Mouse (Mus musculus) embryo, embryonic 9.5 days (tissue): ENCODE results near the gene Gm12258.
A peak's percentile ranks its signal among the peaks of the same experiment; 100 is the strongest.
"Not testable (repeated sequence)": the region's sequence is repeated elsewhere in the genome, so short reads cannot be mapped to it uniquely, and the experiment has no call there.

ENCODE experiments used
- DNase-seq: peaks from one replicate; pipeline ENCODE4 v3.0.0-alpha.2; 2017; ENCODE audit errors: extremely low spot score

The Gm12258 gene

DNA sequence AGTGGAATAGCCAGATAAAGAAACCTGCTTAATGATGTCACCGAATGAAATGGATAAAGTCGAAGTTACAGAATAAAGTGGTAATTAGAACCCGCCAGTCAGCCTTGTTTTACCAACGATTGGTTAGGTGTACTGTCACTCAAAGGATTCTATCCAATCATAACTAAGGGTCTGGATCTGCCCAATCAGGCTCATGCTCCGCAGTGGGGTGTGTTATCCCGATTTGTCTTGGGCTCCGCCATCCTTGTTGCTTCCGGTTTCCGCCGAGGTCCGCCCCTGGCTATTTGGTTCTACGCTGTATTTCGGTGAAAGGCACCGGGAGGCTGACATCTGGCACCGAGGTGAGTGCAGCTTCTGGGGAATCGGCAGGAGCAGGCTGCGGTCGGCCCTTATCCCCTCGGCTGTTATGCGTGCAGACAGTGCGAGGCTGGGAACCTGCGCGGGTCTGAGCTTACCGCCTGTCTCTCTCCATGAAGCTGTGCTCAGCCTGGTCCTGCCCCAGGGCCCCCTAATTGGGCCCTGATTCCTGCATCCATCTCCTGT is at the start of gene Gm12258:
Gm12258 (plus strand) TSS at position 240 of the 543 bp plus-strand sequence.
- peak; percentile 98 for DNase-seq

DNA sequence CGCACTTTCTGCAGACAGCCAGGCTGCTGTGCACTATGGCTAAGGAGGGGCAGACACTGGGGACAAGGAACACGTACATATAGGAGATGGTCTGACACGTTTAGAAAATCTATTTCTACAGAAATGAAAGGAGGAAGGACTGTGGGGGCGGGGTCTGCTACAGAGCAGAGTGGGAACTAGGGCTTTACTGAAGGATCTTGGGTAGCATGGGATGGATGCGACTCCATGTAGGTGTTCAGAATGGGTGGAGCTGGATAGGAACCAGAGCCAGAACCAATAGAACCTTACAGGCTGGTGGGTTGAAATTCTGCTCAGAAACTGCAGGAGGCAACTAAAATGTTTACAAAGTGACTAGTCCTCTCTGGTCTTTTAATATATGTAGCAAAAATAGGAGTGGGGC is 47.2 kb upstream of the Gm12258 start:
- no peak for DNase-seq

DNA sequence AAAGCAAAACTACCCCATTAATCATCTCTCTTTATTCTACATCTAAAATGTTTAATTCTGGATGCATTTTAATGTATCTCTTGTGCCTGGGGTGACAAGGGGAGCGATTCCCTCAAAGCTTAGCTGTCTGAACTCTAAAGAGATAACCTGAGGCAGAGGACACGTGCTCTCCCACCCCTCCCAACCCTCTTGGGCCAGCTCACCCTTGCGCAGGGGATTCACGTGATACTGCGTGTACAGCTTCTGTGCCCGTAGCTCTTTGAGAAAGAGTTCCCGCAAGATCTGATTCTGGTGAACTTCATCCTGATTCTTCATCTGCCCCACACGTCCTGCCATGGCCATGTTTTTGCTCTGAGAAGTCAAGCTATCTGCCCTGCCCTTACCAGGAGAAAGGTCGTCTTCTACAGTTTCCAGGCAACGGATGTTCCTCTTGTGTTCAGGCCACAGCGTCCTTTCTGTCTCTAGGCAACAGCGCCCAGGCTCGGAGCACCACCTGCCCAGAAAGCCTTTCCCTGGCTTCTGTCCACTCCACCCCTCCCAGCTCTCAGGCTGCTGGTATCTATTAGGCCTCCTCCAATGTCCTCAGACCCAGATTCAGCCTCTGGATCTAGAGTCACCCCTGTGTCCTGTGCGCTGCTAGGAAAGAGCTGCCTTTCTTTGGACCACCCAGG is 45.3 kb upstream of the Gm12258 start, which contains the start of gene Fam183b:
Fam183b (minus strand) TSS at position 403 of the 671 bp plus-strand sequence.
- peak; percentile 45 for DNase-seq

DNA sequence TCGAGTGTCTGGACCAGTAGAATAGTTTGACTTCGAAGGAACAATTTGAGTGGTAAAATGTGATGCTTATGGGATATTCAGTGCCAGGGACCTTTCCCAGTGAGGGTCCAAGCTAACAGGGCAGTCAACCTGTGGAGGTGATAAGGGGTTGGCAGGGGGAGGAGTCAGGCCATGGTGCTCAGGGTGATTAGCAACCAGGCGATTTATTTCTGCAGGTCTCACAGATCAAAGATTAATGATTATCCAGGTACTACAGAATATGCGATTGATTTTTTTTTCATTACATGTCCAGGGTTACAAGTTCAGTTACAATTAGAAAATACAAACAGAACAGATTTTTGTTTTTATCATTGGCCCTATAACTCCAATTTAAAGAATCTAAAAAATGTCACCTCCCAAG is 43.1 kb upstream of the Gm12258 start:
- DNase-seq: no peak

- no peak for DNase-seq
Observed at GRCm38 (mm10) chr11:58804393-58804792, 42.6 kb upstream of the Gm12258 start.

GRCm38 (mm10) chr11:58812001-58812400 is 35.0 kb upstream of the Gm12258 start:
- DNase-seq: no peak

- DNase-seq: not testable (repeated sequence)
Observed at GRCm38 (mm10) chr11:58814700-58815099, 32.3 kb upstream of the Gm12258 start, which contains the start of gene Olfr313. Olfr313 (plus strand) TSS chr11:58815000.

DNA sequence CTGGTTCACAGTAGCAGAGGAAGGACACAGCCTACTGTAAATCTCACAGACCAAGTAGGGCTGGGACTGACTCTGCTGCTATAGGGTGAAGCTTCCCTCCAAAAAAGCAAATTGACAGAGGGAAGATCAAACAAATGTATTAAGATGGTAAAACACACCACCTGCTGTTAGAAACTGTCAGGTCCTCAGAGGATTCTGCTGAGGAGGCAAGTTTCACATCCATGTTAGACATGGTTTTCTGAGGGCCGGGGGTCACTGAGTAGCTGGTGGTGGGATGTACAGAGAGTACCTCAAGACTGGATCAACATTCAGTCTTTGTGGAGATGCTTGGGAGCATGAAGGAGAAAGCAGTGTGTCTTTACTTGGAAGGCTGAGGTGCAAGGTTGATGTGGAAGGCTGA is 31.3 kb upstream of the Gm12258 start:
- DNase-seq: no peak

- DNase-seq: not testable (repeated sequence)
Observed at GRCm38 (mm10) chr11:58828937-58829336, 18.0 kb upstream of the Gm12258 start, which contains the start of gene Olfr312. Olfr312 (plus strand) TSS chr11:58829237.

DNA sequence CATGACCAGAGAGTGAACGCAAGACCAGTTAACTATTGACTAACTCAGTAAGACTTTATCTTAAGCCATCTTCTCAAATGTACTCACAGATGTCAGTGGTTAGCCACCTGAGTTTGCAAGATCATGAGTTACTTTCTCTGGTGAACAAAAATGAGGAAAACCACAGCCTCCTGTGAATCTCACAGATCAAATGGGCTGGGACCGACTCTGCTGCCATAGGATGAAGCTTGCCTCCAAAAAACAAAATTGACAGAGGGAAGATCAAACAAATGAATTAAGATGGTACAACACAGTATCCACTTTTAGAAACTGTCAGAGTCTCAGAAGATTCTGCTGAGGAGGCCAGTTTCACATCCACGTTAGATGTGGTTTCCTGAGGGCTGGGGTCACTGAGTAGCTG is 17.2 kb upstream of the Gm12258 start:
- no peak for DNase-seq

- not testable (repeated sequence) for DNase-seq
Observed at GRCm38 (mm10) chr11:58832541-58832940, 14.4 kb upstream of the Gm12258 start.

DNA sequence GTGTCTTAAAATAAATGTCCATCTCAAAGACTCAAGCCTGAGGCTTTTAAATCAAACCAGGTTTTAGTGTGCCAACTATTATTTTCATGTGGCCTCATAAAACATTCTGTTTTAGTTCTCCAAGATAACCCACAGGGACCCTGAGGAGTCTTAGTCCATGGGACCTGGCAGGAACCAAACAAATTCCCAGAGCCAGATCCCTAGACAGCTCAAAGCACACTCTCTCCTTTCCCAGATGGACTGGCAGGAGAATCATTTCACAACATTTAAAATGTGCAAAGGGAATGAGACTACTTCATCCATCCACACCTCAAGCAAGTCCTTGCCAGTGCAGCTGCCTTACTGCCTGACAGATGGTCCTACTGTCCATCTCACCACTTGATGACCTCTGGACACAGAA is 8.0 kb upstream of the Gm12258 start, which contains the start of gene Olfr311:
Olfr311 (plus strand) TSS at position 301 of the 400 bp plus-strand sequence.
- DNase-seq: not testable (repeated sequence)

DNA sequence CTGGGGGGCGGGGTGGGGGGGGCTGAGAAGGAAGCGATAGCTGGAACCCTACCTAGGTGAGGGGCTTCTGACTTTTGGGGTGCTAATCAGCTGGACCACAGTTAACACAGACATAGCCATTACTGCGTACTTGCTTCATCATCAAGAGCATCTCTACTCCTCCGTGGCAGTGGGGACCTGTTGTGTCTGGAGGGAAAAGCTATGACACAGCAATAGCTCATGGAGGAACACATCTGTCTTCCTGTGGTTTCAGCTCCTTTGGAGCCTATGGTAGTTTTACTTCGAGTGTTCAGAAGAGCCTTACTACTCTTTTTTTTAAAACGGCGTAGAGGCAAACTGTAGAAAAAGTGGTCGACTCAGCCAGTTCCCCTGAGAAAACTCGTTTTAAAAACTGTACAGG is 678 bp downstream of the Gm12258 start:
- no peak for DNase-seq

DNA sequence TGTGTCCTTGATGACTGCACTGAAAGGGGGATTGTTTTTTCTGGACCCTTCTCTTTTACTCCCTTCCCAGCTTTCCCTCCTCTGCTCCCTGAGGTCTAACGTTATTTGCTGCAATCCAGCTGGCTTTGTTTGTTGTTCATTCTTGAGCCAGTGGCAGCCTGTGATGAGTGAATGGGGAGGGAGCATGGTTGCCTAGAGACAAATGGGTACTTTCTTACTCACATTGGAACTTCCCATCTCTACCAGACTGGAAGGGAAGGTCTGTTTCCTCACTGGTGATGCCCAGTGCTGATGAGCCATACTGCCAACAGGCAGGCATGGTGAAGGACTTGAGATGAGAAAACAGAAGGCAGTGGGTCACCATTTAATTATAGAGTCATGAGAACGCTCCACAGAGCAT is 2.8 kb downstream of the Gm12258 start:
- DNase-seq: no peak

DNA sequence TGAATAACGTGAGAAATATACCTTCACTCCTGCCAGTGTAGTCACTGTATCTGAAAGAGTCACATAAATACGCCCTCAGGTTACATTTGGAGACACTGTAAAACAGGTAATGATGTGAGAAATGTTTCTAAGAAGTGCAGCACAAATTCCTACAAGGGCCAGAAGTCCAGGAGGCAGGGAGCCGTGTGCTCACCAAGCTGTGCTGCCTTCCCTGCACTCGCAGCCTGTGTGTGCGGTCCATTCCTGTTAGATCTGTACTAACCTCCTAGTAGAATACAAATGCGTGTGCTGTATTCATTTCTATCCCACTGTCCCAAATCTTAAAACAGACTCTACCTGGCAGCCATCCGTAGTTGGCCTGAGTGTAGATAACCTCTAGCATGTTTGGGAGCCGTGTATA is 13.8 kb downstream of the Gm12258 start:
- DNase-seq: no peak

DNA sequence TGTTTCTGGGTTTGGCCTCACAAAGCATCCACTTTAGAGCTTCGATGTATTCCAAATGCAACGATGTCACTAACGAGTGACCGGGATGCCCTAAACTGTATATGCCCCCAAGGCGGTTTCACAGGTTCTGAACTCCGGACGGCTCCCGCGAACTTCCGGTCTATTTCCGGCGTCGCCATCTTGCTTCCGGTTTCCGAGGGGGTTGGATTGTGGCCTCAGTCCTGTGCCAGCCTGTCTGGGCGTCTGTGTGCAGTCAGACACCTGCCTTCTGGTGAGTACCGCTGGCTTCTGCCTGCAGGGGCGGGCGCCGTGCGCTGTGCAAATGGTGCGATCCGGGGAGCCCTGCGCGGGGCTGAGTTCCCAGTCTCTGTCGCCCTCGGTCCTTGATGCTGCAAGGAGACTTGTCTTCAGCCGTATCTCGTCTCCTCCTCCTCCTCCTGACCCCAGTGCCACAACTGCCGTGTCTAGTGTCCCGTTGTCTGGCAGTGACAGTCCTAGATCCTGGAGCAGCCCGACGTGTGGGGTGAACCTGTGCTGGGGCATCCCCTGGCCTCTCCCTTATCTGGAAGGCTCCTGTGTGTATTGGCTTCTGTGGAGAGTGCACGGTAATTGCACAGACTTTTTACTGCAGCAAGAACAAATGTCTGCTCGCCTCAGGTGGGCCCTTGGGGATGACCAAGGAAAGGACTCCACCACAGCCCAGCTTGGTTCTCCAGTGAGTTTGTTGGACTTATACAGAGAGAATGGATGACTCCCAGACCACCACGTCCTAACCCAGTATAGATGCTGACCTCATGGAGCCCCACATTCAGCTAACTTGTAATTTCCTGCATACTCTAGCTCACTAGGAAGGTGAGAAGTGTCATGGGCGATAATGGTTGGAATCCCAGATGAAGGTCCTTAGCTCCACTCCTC is 20.3 kb downstream of the Gm12258 start, which contains the start of gene 2810021J22Rik:
2810021J22Rik (plus strand) TSS at position 178 of the 915 bp plus-strand sequence.
- peak; percentile 86 for DNase-seq

DNA sequence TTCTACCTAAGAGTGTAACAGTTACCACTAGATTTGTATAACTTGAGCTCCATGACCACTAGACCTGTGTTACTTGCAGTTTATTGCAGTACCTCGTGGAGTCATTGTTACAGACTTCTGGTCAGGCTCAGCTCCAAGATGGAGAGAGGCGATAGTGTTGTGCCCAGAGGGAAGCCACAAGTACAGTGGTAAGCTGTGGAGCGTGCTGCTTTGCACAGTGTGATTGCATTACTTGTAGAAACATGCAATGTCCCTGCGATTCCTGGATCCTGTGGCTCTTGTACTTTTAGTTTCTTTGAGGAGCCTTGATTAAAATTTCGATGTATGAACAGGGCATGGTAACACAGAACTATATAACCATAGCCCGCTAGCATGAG is 21.0 kb downstream of the Gm12258 start:
- no peak for DNase-seq

DNA sequence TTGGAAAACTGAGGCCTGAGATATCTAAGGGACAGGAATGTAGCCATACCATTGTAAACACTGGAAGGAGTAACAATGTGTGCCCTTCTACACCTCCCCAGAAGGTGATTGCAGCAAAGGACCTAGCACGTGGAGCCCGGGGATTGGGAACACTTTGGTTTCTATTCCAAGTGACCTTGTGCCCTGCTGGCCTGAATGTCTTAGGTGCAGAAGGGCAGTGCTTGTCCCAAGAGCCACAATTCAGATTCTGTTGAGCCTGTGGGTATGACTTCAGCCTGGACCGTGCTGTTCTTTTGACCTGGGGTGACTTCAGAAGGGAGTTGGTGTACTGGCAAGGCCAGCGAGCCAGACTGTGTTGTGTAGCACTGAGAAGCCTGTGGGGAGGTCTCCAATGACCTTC is 24.0 kb downstream of the Gm12258 start:
- DNase-seq: no peak

DNA sequence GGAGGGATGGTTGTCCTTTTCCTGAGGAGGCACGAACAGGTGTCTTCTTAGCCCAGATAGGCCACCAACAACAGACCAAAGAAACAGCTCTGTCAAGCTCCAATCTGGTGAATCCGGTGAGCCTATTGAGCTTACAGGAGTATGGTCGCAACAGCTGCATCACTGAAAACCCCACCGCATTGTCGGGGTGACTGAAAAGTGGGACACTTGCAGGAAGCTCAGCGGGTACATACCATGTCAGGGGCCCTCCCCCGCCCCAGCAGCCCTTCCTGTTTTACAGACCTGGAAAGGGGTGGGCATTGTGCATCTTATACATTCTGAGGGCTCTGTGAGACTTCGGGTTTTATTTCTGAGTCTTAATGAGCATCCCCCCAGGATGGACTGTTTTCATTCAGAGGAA is 36.8 kb downstream of the Gm12258 start:
- no peak for DNase-seq

DNA sequence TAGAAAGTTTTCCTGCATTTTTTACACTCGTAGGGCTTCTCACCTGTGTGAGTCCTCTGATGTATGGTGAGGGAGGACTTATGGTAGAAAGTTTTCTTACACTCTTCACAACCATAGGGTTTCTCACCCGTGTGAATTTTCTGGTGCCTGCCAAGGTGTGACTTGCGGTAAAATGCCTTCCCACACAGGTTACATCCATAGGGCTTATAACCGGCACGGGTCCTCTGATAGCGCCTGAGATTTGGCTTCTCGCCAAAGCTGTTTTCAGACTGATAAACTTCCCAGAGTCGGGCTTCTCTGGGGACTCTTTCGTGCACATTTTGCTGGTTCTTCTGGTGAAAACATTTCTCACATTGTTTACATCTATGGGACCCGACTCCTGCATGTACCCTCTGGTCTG is 43.6 kb downstream of the Gm12258 start:
- no peak for DNase-seq

- DNase-seq: no peak
Observed at GRCm38 (mm10) chr11:58894456-58894855, 47.5 kb downstream of the Gm12258 start.

DNA sequence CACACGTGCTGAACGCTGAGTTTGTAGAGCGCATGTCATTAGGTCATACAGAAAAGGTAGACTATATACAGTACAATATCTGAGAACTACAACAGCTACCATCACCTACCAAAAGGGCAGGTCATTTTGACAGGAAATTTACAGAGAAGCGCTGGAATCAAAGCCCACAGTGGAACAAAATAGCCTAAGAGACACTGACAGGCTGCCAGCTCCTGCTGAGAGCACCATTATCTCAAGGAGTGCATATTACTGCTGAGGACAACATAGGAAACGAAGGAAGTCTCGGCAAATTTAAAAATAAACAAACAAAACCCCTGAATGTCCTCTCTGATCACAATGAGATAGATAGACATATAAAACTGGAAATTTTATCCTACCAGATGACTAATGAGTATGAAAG is 50.5 kb downstream of the Gm12258 start:
- no peak for DNase-seq
